Mouse (Mus musculus) neural tube, embryonic 14.5 days (tissue): ENCODE results near the gene Uhrf1bp1. TPM values are rescaled to one million over a fixed set of nuclear protein-coding genes. Genes with fewer than 3 reads are reported as not detected.

Experiments
- ATAC-seq: fragments of 200-750 bp; cut with Nextera tagmentation; 2 replicates; pipeline ENCODE4 v1.8.0; 2017; ENCODE audit warnings: low read depth, mild to moderate bottlenecking, moderate TSS enrichment, moderate library complexity
- H3K27ac ChIP-seq: fragments of 300-500 bp; sonication (generic); 2 replicates; pipeline ENCODE4 v1.5.1; 2014; ENCODE audit warnings: low read depth, mild to moderate bottlenecking, control low read depth, low read length, moderate library complexity, mixed read lengths
- H3K27me3 ChIP-seq: fragments of 300-500 bp; sonication (generic); 2 replicates; pipeline ENCODE4 v1.6.1; 2014; ENCODE audit warnings: low read length; ENCODE audit not compliant: control insufficient read depth, insufficient read depth
- H3K36me3 ChIP-seq: fragments of 300-500 bp; sonication (generic); 2 replicates; pipeline ENCODE4 v1.6.1; 2014; ENCODE audit warnings: low read length, mixed read lengths; ENCODE audit not compliant: control insufficient read depth, insufficient read depth
- H3K4me1 ChIP-seq: fragments of 300-500 bp; sonication (generic); 2 replicates; pipeline ENCODE4 v1.6.1; 2014; ENCODE audit warnings: low read length; ENCODE audit not compliant: control insufficient read depth, insufficient read depth
- H3K4me2 ChIP-seq: fragments of 300-500 bp; sonication (generic); 2 replicates; pipeline ENCODE4 v1.6.1; 2014; ENCODE audit warnings: mild to moderate bottlenecking, low read depth, low read length, control low read depth
- H3K4me3 ChIP-seq: fragments of 300-500 bp; sonication (generic); 2 replicates; pipeline ENCODE4 v1.5.1; 2014; ENCODE audit warnings: low read depth, low read length, control low read depth, mixed read lengths
- H3K9ac ChIP-seq: fragments of 300-500 bp; sonication (generic); replicated peaks from 2 replicates; pipeline ENCODE4 v1.6.1; 2014; ENCODE audit warnings: low read depth, mild to moderate bottlenecking, control low read depth, low read length, mixed read lengths
- H3K9me3 ChIP-seq: fragments of 300-500 bp; sonication (generic); 2 replicates; pipeline ENCODE4 v1.6.1; 2016; ENCODE audit warnings: low read length; ENCODE audit not compliant: control insufficient read depth
- WGBS: fragments of 180-500 bp; shearing (Covaris S2); extraction: QIAGEN DNeasy Blood & Tissue Kit; methylation state at CpG from one replicate; pipeline ENCODE4 v1.1.7; 2014; 5-methylcytosine and 5-hydroxymethylcytosine counted together
- polyA plus RNA-seq: library from polyadenylated mRNA; unstranded; fragments of >200 nt; fragmentation: Nextera tagmentation; extraction: Ambion mirVana; gene quantifications from 2 replicates; pipeline ENCODE4 v1.2.1, GENCODE M21; 2014

Uhrf1bp1 gene
- polyA plus RNA-seq, 1 experiment from 2014 or later: 7.3 TPM

- no peak for ATAC-seq
- WGBS: 81% methylated on average over 12 of the region's 12 CpGs
Measured at GRCm38 (mm10) chr17:27938121-27938754, 82.0 kb downstream of the Uhrf1bp1 start.

DNA sequence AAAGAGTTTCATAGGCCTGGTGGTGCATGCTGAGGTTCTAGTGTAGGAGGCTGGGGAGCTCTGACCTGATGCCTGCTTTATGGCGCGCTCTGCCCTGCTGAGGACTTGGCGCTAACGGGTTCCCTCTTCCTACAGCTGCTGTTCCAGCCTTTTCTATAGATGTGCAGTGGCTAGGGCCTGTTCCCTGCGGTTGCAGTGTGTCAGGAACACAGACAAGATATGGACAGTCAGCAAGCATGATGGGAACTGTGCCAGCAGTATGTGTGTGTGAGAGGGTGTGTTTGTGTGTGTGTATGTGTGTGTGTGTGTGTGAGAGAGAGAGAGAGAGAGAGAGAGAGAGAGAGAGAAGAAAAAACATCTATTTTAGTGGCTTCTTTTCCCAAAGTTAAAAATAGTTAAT lies 82.8 kb downstream of the Uhrf1bp1 start:
- H3K4me1 ChIP-seq: 0 out of 2 replicates have a peak, but pooled peaks cover 5% of the 10 kb centered on the region
- no peaks in the 10 kb centered on the region for H3K9me3 ChIP-seq
- H3K27me3 ChIP-seq: no peaks in the 10 kb centered on the region
- 73% methylated on average over 5 of the region's 5 CpGs for WGBS
- H3K4me3 ChIP-seq: no peak overlapping the region
- ATAC-seq: no peak
- no peak overlapping the region for H3K27ac ChIP-seq
- H3K4me2 ChIP-seq: no peak overlapping the region
- H3K9ac ChIP-seq: no peak overlapping the region
- no peaks in the 10 kb centered on the region for H3K36me3 ChIP-seq

More at GRCm38 (mm10) chr17:27938121-27938754, 82.0 kb downstream of the Uhrf1bp1 start:
- Histone ChIP-seq H3K9ac (no peak overlapping the region), H3K27me3 (no peaks in the 10 kb centered on the region), H3K9me3 (no peaks in the 10 kb centered on the region), H3K4me1 (0 out of 2 replicates have a peak, but pooled peaks cover 5% of the 10 kb centered on the region), H3K4me2 (no peak overlapping the region), H3K36me3 (no peaks in the 10 kb centered on the region), H3K4me3 (no peak overlapping the region), H3K27ac (no peak overlapping the region)

DNA sequence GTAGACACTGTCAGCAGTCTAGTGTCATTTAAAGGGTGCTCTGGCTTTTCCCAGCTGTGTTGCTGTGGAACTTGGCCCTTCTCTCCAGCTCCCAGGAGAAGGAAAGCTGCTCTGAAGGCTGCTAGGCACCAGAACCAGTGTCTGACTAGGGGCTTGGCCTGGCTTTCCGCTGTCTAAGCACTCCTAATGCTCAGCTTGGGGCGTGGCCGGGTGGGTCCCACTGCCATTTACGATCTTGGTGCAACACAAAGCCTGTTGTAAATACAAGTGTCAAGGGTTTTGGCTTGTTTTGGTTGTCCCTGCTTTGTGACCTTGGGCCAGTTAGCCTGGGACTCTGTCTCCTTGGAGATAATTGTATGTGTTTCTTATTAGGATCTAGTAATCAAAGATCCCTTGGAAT lies 84.1 kb downstream of the Uhrf1bp1 start:
- Histone ChIP-seq H3K27me3 (no peaks in the 10 kb centered on the region), H3K27ac (no peak overlapping the region), H3K36me3 (no peaks in the 10 kb centered on the region), H3K9ac (no peak overlapping the region), H3K4me2 (no peak overlapping the region), H3K4me1 (0 out of 2 replicates have a peak, but pooled peaks cover 9% of the 10 kb centered on the region), H3K9me3 (no peaks in the 10 kb centered on the region), H3K4me3 (no peak overlapping the region)
- WGBS: 29% methylated on average over 4 of the region's 4 CpGs
- no peak for ATAC-seq

DNA sequence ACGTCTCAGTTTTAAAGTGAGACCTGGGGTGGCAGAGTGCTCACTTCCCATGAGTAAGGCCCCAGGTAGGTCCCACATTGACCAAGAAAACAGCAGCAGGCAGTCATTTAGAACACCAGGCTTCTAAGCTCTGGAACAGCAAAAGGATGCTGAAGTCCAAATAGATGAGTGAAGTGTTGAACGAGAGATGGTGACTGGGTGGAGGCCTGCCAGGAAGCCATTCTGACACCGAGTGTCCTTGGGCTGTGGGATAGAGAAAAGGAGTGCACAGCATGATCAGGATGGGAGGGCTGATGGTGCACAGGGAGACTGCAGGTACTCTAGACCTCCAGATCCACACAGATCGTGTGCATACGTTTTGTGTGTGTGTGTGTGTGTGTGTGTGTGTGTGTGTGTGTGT lies 84.9 kb downstream of the Uhrf1bp1 start:
- no peak overlapping the region for H3K9ac ChIP-seq
- peaks cover 17% of the 10 kb centered on the region; the same call in 1 of the 2 replicates for H3K4me1 ChIP-seq
- no peak overlapping the region for H3K4me3 ChIP-seq
- H3K27ac ChIP-seq: no peak overlapping the region
- ATAC-seq: no peak
- H3K27me3 ChIP-seq: no peaks in the 10 kb centered on the region
- 77% methylated on average over 5 of the region's 5 CpGs for WGBS
- H3K36me3 ChIP-seq: no peaks in the 10 kb centered on the region
- no peaks in the 10 kb centered on the region for H3K9me3 ChIP-seq
- H3K4me2 ChIP-seq: no peak overlapping the region

GRCm38 (mm10) chr17:27941698-27942097 lies 85.5 kb downstream of the Uhrf1bp1 start:
- H3K4me2 ChIP-seq: no peak overlapping the region
- ATAC-seq: no peak
- no peak overlapping the region for H3K27ac ChIP-seq
- no peak overlapping the region for H3K9ac ChIP-seq
- no peaks in the 10 kb centered on the region for H3K9me3 ChIP-seq
- H3K4me1 ChIP-seq: peaks cover 21% of the 10 kb centered on the region; the same call in 1 of the 2 replicates
- no peaks in the 10 kb centered on the region for H3K36me3 ChIP-seq
- H3K4me3 ChIP-seq: no peak overlapping the region
- 89% methylated on average over 2 of the region's 2 CpGs for WGBS
- no peaks in the 10 kb centered on the region for H3K27me3 ChIP-seq

- Histone ChIP-seq H3K4me3 (no peak overlapping the region), H3K27me3 (no peaks in the 10 kb centered on the region), H3K4me1 (peaks cover 19% of the 10 kb centered on the region; the same call in 1 of the 2 replicates), H3K36me3 (no peaks in the 10 kb centered on the region), H3K27ac (no peak overlapping the region), H3K4me2 (no peak overlapping the region), H3K9me3 (no peaks in the 10 kb centered on the region), H3K9ac (no peak overlapping the region)
- 95% methylated on average over 4 of the region's 4 CpGs for WGBS
- no peak for ATAC-seq
Measured at GRCm38 (mm10) chr17:27942131-27942530, 85.9 kb downstream of the Uhrf1bp1 start.

- ATAC-seq: no peak
- H3K27ac ChIP-seq: peak overlapping the region; percentile 46; the same call in 1 of the 2 replicates
- H3K36me3 ChIP-seq: no peaks in the 10 kb centered on the region
- no peak overlapping the region for H3K9ac ChIP-seq
- H3K4me3 ChIP-seq: no peak overlapping the region
- no peaks in the 10 kb centered on the region for H3K9me3 ChIP-seq
- WGBS: 39% methylated on average over 6 of the region's 6 CpGs
- no peak overlapping the region for H3K4me2 ChIP-seq
- H3K27me3 ChIP-seq: no peaks in the 10 kb centered on the region
- peaks cover 16% of the 10 kb centered on the region; the same call in 1 of the 2 replicates for H3K4me1 ChIP-seq
Measured at GRCm38 (mm10) chr17:27945546-27946216, 89.4 kb downstream of the Uhrf1bp1 start.

DNA sequence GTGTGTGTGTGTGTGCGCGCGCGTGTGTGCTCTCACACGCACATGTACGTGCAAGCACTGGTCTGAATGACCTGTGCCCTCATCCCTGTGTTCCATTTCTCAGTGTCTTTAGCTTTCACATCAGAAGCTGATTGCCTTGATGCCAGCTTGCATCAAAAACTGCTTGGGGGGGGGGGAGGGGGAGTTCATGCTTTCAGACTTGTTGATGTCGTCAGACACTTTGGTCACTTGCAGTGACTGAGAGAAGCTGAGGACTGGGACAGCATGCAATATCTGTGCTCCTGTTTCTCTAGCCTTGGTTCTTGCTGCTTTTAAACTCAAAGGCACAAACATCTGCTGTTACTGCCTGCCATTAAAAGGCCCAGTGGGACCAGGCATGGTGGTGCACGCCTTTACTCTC lies 90.1 kb downstream of the Uhrf1bp1 start:
- H3K4me3 ChIP-seq: no peak overlapping the region
- no peak for ATAC-seq
- H3K9me3 ChIP-seq: no peaks in the 10 kb centered on the region
- H3K9ac ChIP-seq: no peak overlapping the region
- peaks cover 16% of the 10 kb centered on the region; the same call in 1 of the 2 replicates for H3K4me1 ChIP-seq
- no peak overlapping the region for H3K4me2 ChIP-seq
- no peaks in the 10 kb centered on the region for H3K36me3 ChIP-seq
- WGBS: 73% methylated on average over 8 of the region's 8 CpGs
- H3K27ac ChIP-seq: peak overlapping the region; percentile 46; the same call in 1 of the 2 replicates
- H3K27me3 ChIP-seq: no peaks in the 10 kb centered on the region

GRCm38 (mm10) chr17:27947155-27947554 lies 90.9 kb downstream of the Uhrf1bp1 start:
- Histone ChIP-seq H3K4me1 (peaks cover 16% of the 10 kb centered on the region; the same call in 1 of the 2 replicates), H3K4me3 (no peak overlapping the region), H3K4me2 (no peak overlapping the region), H3K9me3 (no peaks in the 10 kb centered on the region), H3K27me3 (no peaks in the 10 kb centered on the region), H3K27ac (no peak overlapping the region), H3K36me3 (no peaks in the 10 kb centered on the region), H3K9ac (no peak overlapping the region)
- no peak for ATAC-seq
- 69% methylated on average over 2 of the region's 2 CpGs for WGBS
